ENCODE assay signal across 8 mouse cellular contexts in genomic region chr17:34585877-34586771, GRCm38 (mm10). TPM values are rescaled to one million over a fixed set of nuclear protein-coding genes. Genes with fewer than 3 reads are reported as not detected.
A peak's percentile ranks its signal among the peaks of the same experiment; 100 is the strongest.
DNase-seq lines count a peak whose midpoint lies in the region; ATAC-seq and TF ChIP-seq lines count a peak whose summit lies in the region.

No protein-coding gene starts in this region.

- TF ChIP-seq CTCF in bone marrow macrophage, adult 2 months (IDR thresholded peaks at IDR 0.05; ENCODE audit: low read depth, low read length), result no peak

- H3K27ac ChIP-seq in bone marrow macrophage, adult 2 months (ENCODE audit: insufficient read depth, low read depth, low read length), result no peak overlapping the region
- peak overlapping the region; percentile 99 for H3K27ac ChIP-seq in forebrain, embryonic 12.5 days
- H3K27ac ChIP-seq in liver, embryonic 13.5 days, result 0 out of 2 replicates have a peak overlapping the region, but pooled peaks have one; percentile 14

- H3K4me1 ChIP-seq in bone marrow macrophage, adult 2 months (ENCODE audit: control insufficient read depth, insufficient read depth, low read length), result peaks cover 16% of the 10 kb centered on the region
- H3K4me1 ChIP-seq in forebrain, embryonic 12.5 days, result peaks cover 43% of the 10 kb centered on the region
- H3K4me1 ChIP-seq in liver, embryonic 13.5 days (replicated peaks), result peaks cover 48% of the 10 kb centered on the region

- WGBS in forebrain, embryonic 12.5 days, result 15% methylated on average over 32 of the region's 32 CpGs
- 44% methylated on average over 32 of the region's 32 CpGs for WGBS in liver, embryonic 13.5 days (ENCODE audit: insufficient replicate concordance)

- no peaks in the 10 kb centered on the region for H3K36me3 ChIP-seq in forebrain, embryonic 12.5 days (replicated peaks)
- no peaks in the 10 kb centered on the region for H3K36me3 ChIP-seq in liver, embryonic 13.5 days

- peak; percentile 24 for DNase-seq in kidney, adult 9 months
- no peak for DNase-seq in kidney, adult 11 months
- no peak for DNase-seq in liver, embryonic 13.5 days
- DNase-seq in testis, postnatal 10 days (ENCODE audit: low spot score), result peak; percentile 49
- no peak for DNase-seq in right cerebral cortex, adult 2 months (ENCODE audit: low spot score in 2 of 2)
- DNase-seq in lung, adult 18-20 months, result no peak

- H3K4me3 ChIP-seq in bone marrow macrophage, adult 2 months (ENCODE audit: insufficient read depth, low read length), result peak overlapping the region; percentile 83
- peak overlapping the region; percentile 60 for H3K4me3 ChIP-seq in forebrain, embryonic 12.5 days (replicated peaks)
- peak overlapping the region; percentile 76 for H3K4me3 ChIP-seq in liver, embryonic 13.5 days (replicated peaks)

- peak overlapping the region; percentile 89 for H3K4me2 ChIP-seq in forebrain, embryonic 12.5 days
- H3K4me2 ChIP-seq in liver, embryonic 13.5 days, result peak overlapping the region; percentile 99

- TF ChIP-seq POLR2A in bone marrow macrophage, adult 2 months (IDR thresholded peaks at IDR 0.05; ENCODE audit: borderline replicate concordance, low read depth, low read length), result no peak

- peak; percentile 12; the same call in 1 of the 2 replicates for ATAC-seq in forebrain, embryonic 12.5 days (ENCODE audit: low FRiP score)
- ATAC-seq in liver, embryonic 13.5 days (ENCODE audit: low read depth), result no peak

- no peaks in the 10 kb centered on the region for H3K27me3 ChIP-seq in forebrain, embryonic 12.5 days
- peaks cover 10% of the 10 kb centered on the region; the same call in 1 of the 2 replicates for H3K27me3 ChIP-seq in liver, embryonic 13.5 days

- no peaks in the 10 kb centered on the region for H3K9me3 ChIP-seq in forebrain, embryonic 12.5 days
- no peaks in the 10 kb centered on the region for H3K9me3 ChIP-seq in liver, embryonic 13.5 days (replicated peaks)

- peak overlapping the region; percentile 87 for H3K9ac ChIP-seq in forebrain, embryonic 12.5 days
- peak overlapping the region; percentile 89 for H3K9ac ChIP-seq in liver, embryonic 13.5 days

RNA-seq across cellular contexts. Expression of gene Gpsm3, which starts 3.5 kb away (rescaled TPM):
- 217 and 244 TPM in 2 replicates for polyA plus RNA-seq in bone marrow macrophage, adult 2 months (2012; ENCODE audit: insufficient read depth, insufficient read length, missing spikeins)
- 2.0 and 2.7 TPM in 2 replicates for polyA plus RNA-seq in forebrain, embryonic 12.5 days (2016; fragmentation: Nextera tagmentation; extraction: Ambion mirVana)
- 8.5 and 8.9 TPM in 2 replicates for polyA plus RNA-seq in liver, embryonic 13.5 days (2015; fragmentation: Nextera tagmentation; extraction: Ambion mirVana)

RNA-seq across cellular contexts. Expression of gene Pbx2, which starts 4.9 kb away (rescaled TPM):
- polyA plus RNA-seq in bone marrow macrophage, adult 2 months (2012; ENCODE audit: insufficient read depth, insufficient read length, missing spikeins), result 85.9 and 90.0 TPM in 2 replicates
- polyA plus RNA-seq in forebrain, embryonic 12.5 days (2016; fragmentation: Nextera tagmentation; extraction: Ambion mirVana), result 16.6 and 17.8 TPM in 2 replicates
- 3.8 TPM in 2 replicates for polyA plus RNA-seq in liver, embryonic 13.5 days (2015; fragmentation: Nextera tagmentation; extraction: Ambion mirVana)

RNA-seq across cellular contexts. Expression of gene Ager, which starts 11.5 kb away (rescaled TPM):
- 1.3 and 2.2 TPM in 2 replicates for polyA plus RNA-seq in bone marrow macrophage, adult 2 months (2012; ENCODE audit: insufficient read depth, insufficient read length, missing spikeins)
- 2.6 and 2.9 TPM in 2 replicates for polyA plus RNA-seq in forebrain, embryonic 12.5 days (2016; fragmentation: Nextera tagmentation; extraction: Ambion mirVana)
- 0.68 and 0.72 TPM in 2 replicates for polyA plus RNA-seq in liver, embryonic 13.5 days (2015; fragmentation: Nextera tagmentation; extraction: Ambion mirVana)

RNA-seq across cellular contexts. Expression of gene Rnf5, which starts 17.4 kb away (rescaled TPM):
- polyA plus RNA-seq in bone marrow macrophage, adult 2 months (2012; ENCODE audit: insufficient read depth, insufficient read length, missing spikeins), result 110 and 116 TPM in 2 replicates
- polyA plus RNA-seq in forebrain, embryonic 12.5 days (2016; fragmentation: Nextera tagmentation; extraction: Ambion mirVana), result 241 and 247 TPM in 2 replicates
- 86.1 and 93.6 TPM in 2 replicates for polyA plus RNA-seq in liver, embryonic 13.5 days (2015; fragmentation: Nextera tagmentation; extraction: Ambion mirVana)

RNA-seq across cellular contexts. Expression of gene Agpat1, which starts 17.9 kb away (rescaled TPM):
- polyA plus RNA-seq in bone marrow macrophage, adult 2 months (2012; ENCODE audit: insufficient read depth, insufficient read length, missing spikeins), result 93.0 and 101 TPM in 2 replicates
- 70.5 and 73.9 TPM in 2 replicates for polyA plus RNA-seq in forebrain, embryonic 12.5 days (2016; fragmentation: Nextera tagmentation; extraction: Ambion mirVana)
- polyA plus RNA-seq in liver, embryonic 13.5 days (2015; fragmentation: Nextera tagmentation; extraction: Ambion mirVana), result 24.9 and 27.0 TPM in 2 replicates

Comparison
In these comparisons a context has a peak if more than half of its experiments do, and no peak if none do; other contexts are left out.
1. DNase-seq: peak in kidney, adult 9 months (single experiment) and testis, postnatal 10 days (single experiment); none in kidney, adult 11 months (single experiment), liver, embryonic 13.5 days (single experiment), right cerebral cortex, adult 2 months (0 of 2) and lung, adult 18-20 months (0 of 2).
2. RNA of gene Gpsm3, which starts 3.5 kb away (polyA plus RNA-seq): 217 to 244 TPM in bone marrow macrophage, adult 2 months; 8.5 to 8.9 TPM in liver, embryonic 13.5 days and 2.0 to 2.7 TPM in forebrain, embryonic 12.5 days; every median in the first group is over 10 times any median in the second.
3. Peak in every context shown above with its lines, with median percentiles within 50 percentile points of each other: H3K4me3 ChIP-seq.